Mouse (Mus musculus): Measurements from ENCODE around the gene Abcc1. TPM values are rescaled to one million over a fixed set of nuclear protein-coding genes. Genes with fewer than 3 reads are reported as not detected.

Abcc1 gene
- polyA plus RNA-seq, 1 experiment: 5.1 TPM

GRCm38 (mm10) chr16:14405636-14406035 lies 44.3 kb downstream of the Abcc1 start:
- Histone ChIP-seq H3K9me3 (no peaks in the 10 kb centered on the region), H3K36me3 (replicated peaks; ENCODE audit: low read length) (peaks cover 97% of the 10 kb centered on the region), H3K27me3 (replicated peaks) (no peaks in the 10 kb centered on the region), H3K4me1 (peaks cover 27% of the 10 kb centered on the region), H3K4me3 (replicated peaks) (no peak overlapping the region)
- no peak for TF ChIP-seq FLI1 (IDR thresholded peaks at IDR 0.05; ENCODE audit: low read length)
- no peak for TF ChIP-seq GATA1 (IDR thresholded peaks at IDR 0.05; ENCODE audit: borderline replicate concordance, low read length)

DNA sequence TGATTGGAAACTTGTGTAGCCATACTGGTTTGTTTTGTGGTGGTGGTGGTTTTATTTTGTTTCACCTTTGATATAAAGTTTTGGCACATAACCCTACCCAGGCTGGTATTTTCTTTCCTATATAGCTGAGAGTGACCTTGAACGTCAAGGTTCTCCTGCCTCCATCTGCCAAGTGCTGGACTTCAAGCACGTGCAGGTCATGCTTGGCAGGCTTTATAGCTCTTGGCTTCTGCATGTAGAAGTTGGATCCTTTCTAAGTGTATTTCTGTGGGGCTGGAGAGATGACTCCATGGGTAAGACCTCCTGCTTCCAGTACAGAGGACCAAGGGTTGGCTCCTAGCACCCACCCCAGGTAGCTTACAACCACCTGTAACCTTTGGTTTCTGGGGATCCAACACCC lies 47.8 kb downstream of the Abcc1 start:
- H3K36me3 ChIP-seq (replicated peaks; ENCODE audit: low read length): peaks cover 100% of the 10 kb centered on the region
- no peak for TF ChIP-seq GATA1 (IDR thresholded peaks at IDR 0.05; ENCODE audit: borderline replicate concordance, low read length)
- TF ChIP-seq FLI1 (IDR thresholded peaks at IDR 0.05; ENCODE audit: low read length): no peak
- no peak overlapping the region for H3K4me3 ChIP-seq (replicated peaks)
- no peaks in the 10 kb centered on the region for H3K9me3 ChIP-seq
- no peaks in the 10 kb centered on the region for H3K27me3 ChIP-seq (replicated peaks)
- H3K4me1 ChIP-seq: peaks cover 36% of the 10 kb centered on the region

DNA sequence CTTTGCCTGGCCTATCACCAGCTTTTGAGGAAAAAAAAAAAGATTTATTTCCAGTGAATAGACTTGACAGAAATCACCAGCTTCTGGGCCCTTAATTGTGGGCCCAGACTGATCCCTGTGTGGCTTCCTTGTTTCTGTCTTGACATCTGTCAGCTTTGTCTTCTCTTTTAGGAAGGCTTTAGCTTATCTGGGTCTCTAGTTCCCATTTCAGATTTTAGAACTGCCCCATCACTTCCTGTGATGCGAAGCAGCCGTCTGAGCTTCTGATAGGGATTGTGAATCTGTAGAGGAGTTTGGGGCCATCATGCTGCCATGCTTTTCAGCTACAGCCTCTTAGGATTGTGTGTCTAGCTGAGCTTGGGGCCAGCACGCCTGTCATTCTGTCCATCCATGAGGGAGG lies 48.4 kb downstream of the Abcc1 start:
- Histone ChIP-seq H3K9me3 (no peaks in the 10 kb centered on the region), H3K36me3 (replicated peaks; ENCODE audit: low read length) (peaks cover 100% of the 10 kb centered on the region)

GRCm38 (mm10) chr16:14410611-14411010 lies 49.3 kb downstream of the Abcc1 start:
- H3K4me1 ChIP-seq: peaks cover 36% of the 10 kb centered on the region
- no peaks in the 10 kb centered on the region for H3K9me3 ChIP-seq
- peaks cover 100% of the 10 kb centered on the region for H3K36me3 ChIP-seq (replicated peaks; ENCODE audit: low read length)
- TF ChIP-seq GATA1 (IDR thresholded peaks at IDR 0.05; ENCODE audit: borderline replicate concordance, low read length) (no peak), FLI1 (IDR thresholded peaks at IDR 0.05; ENCODE audit: low read length) (no peak)
- H3K27me3 ChIP-seq (replicated peaks): no peaks in the 10 kb centered on the region
- H3K4me3 ChIP-seq (replicated peaks): no peak overlapping the region

More for the DNA sequence above, 48.4 kb downstream of the Abcc1 start:
- TF ChIP-seq GATA1 (IDR thresholded peaks at IDR 0.05; ENCODE audit: borderline replicate concordance, low read length) (no peak), FLI1 (IDR thresholded peaks at IDR 0.05; ENCODE audit: low read length) (no peak)
- H3K4me1 ChIP-seq: peaks cover 36% of the 10 kb centered on the region
- H3K27me3 ChIP-seq (replicated peaks): no peaks in the 10 kb centered on the region
- H3K4me3 ChIP-seq (replicated peaks): no peak overlapping the region

- no peaks in the 10 kb centered on the region for H3K27me3 ChIP-seq (replicated peaks)
- H3K9me3 ChIP-seq: no peaks in the 10 kb centered on the region
- peaks cover 36% of the 10 kb centered on the region for H3K4me1 ChIP-seq
- no peak for TF ChIP-seq GATA1 (IDR thresholded peaks at IDR 0.05; ENCODE audit: borderline replicate concordance, low read length)
- TF ChIP-seq FLI1 (IDR thresholded peaks at IDR 0.05; ENCODE audit: low read length): no peak
- peaks cover 100% of the 10 kb centered on the region for H3K36me3 ChIP-seq (replicated peaks; ENCODE audit: low read length)
- H3K4me3 ChIP-seq (replicated peaks): no peak overlapping the region
These were observed 49.8 kb downstream of the Abcc1 start for GRCm38 (mm10) chr16:14411156-14411555.

DNA sequence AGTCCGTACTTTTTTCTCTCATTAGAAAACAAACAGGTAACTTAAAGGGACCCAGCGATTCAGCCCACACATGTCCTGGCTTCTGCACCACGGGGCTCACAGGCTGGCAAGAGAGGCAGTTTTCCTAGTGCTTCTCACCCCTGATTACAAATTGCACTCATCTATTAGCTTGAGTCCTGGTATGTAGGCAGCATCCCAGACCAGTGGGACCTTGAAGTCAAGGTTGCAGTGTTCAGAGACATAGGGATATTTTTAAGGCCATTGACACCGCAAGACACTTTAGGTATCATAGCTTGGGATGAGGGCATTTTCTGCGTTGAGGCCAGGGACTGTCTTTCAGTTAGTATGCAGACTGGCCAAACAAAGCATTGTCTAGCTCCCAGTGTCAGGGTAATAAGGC lies 51.2 kb downstream of the Abcc1 start:
- no peaks in the 10 kb centered on the region for H3K9me3 ChIP-seq
- H3K4me3 ChIP-seq (replicated peaks): no peak overlapping the region
- H3K36me3 ChIP-seq (replicated peaks; ENCODE audit: low read length): peaks cover 100% of the 10 kb centered on the region
- no peak for TF ChIP-seq FLI1 (IDR thresholded peaks at IDR 0.05; ENCODE audit: low read length)
- TF ChIP-seq GATA1 (IDR thresholded peaks at IDR 0.05; ENCODE audit: borderline replicate concordance, low read length): no peak
- H3K27me3 ChIP-seq (replicated peaks): no peaks in the 10 kb centered on the region
- peaks cover 29% of the 10 kb centered on the region for H3K4me1 ChIP-seq

GRCm38 (mm10) chr16:14415206-14415605 lies 53.8 kb downstream of the Abcc1 start:
- TF ChIP-seq GATA1 (IDR thresholded peaks at IDR 0.05; ENCODE audit: borderline replicate concordance, low read length): no peak
- peaks cover 99% of the 10 kb centered on the region for H3K36me3 ChIP-seq (replicated peaks; ENCODE audit: low read length)
- no peaks in the 10 kb centered on the region for H3K9me3 ChIP-seq
- H3K4me3 ChIP-seq (replicated peaks): no peak overlapping the region
- peaks cover 9% of the 10 kb centered on the region for H3K4me1 ChIP-seq
- no peaks in the 10 kb centered on the region for H3K27me3 ChIP-seq (replicated peaks)

GRCm38 (mm10) chr16:14416957-14417618 lies 55.7 kb downstream of the Abcc1 start:
- no peak overlapping the region for H3K4me3 ChIP-seq (replicated peaks)
- H3K4me1 ChIP-seq: peaks cover 9% of the 10 kb centered on the region
- H3K27me3 ChIP-seq (replicated peaks): no peaks in the 10 kb centered on the region
- no peaks in the 10 kb centered on the region for H3K9me3 ChIP-seq
- peaks cover 99% of the 10 kb centered on the region for H3K36me3 ChIP-seq (replicated peaks; ENCODE audit: low read length)
- no peak for TF ChIP-seq FLI1 (IDR thresholded peaks at IDR 0.05; ENCODE audit: low read length)
- no peak for TF ChIP-seq GATA1 (IDR thresholded peaks at IDR 0.05; ENCODE audit: borderline replicate concordance, low read length)

- Histone ChIP-seq H3K4me1 (0 out of 2 replicates have a peak, but pooled peaks cover 3% of the 10 kb centered on the region), H3K4me3 (replicated peaks) (no peak overlapping the region), H3K27me3 (replicated peaks) (no peaks in the 10 kb centered on the region), H3K36me3 (replicated peaks; ENCODE audit: low read length) (peaks cover 88% of the 10 kb centered on the region), H3K9me3 (no peaks in the 10 kb centered on the region)
- no peak for TF ChIP-seq GATA1 (IDR thresholded peaks at IDR 0.05; ENCODE audit: borderline replicate concordance, low read length)
- TF ChIP-seq FLI1 (IDR thresholded peaks at IDR 0.05; ENCODE audit: low read length): no peak
These were observed 59.3 kb downstream of the Abcc1 start for GRCm38 (mm10) chr16:14420496-14421132.

GRCm38 (mm10) chr16:14422081-14422480 lies 60.7 kb downstream of the Abcc1 start:
- Histone ChIP-seq H3K27me3 (replicated peaks) (no peaks in the 10 kb centered on the region), H3K4me3 (replicated peaks) (no peak overlapping the region), H3K36me3 (replicated peaks; ENCODE audit: low read length) (peaks cover 83% of the 10 kb centered on the region), H3K9me3 (no peaks in the 10 kb centered on the region), H3K4me1 (0 out of 2 replicates have a peak, but pooled peaks cover 3% of the 10 kb centered on the region)
- no peak for TF ChIP-seq GATA1 (IDR thresholded peaks at IDR 0.05; ENCODE audit: borderline replicate concordance, low read length)
- TF ChIP-seq FLI1 (IDR thresholded peaks at IDR 0.05; ENCODE audit: low read length): no peak

All from megakaryocyte, embryonic 14.5 days (primary cell).